Mouse (Mus musculus) heart, embryonic 15.5 days (tissue): ENCODE results near the gene Gm6096. TPM values are rescaled to one million over a fixed set of nuclear protein-coding genes. Genes with fewer than 3 reads are reported as not detected.

ENCODE experiments used
- ATAC-seq: fragments of 200-750 bp; cut with Nextera tagmentation; replicated peaks from 2 replicates; pipeline ENCODE4 v1.8.0; 2017; ENCODE audit warnings: low read depth, moderate TSS enrichment; ENCODE audit not compliant: insufficient number of reproducible peaks, insufficient read depth, low FRiP score
- H3K27ac ChIP-seq: fragments of 300-500 bp; sonication (generic); 2 replicates; pipeline ENCODE4 v1.5.1; 2015; ENCODE audit warnings: mild to moderate bottlenecking, inconsistent platforms
- H3K27me3 ChIP-seq: fragments of 300-500 bp; sonication (generic); 2 replicates; pipeline ENCODE4 v1.6.1; 2015; ENCODE audit warnings: inconsistent platforms
- H3K36me3 ChIP-seq: fragments of 300-500 bp; sonication (generic); 2 replicates; pipeline ENCODE4 v1.6.1; 2015; ENCODE audit warnings: mild to moderate bottlenecking, inconsistent platforms
- H3K4me1 ChIP-seq: fragments of 300-500 bp; sonication (generic); replicated peaks from 2 replicates; pipeline ENCODE4 v1.6.1; 2015; ENCODE audit warnings: inconsistent platforms
- H3K4me2 ChIP-seq: fragments of 300-500 bp; sonication (generic); 2 replicates; pipeline ENCODE4 v1.6.1; 2015; ENCODE audit warnings: inconsistent platforms, mild to moderate bottlenecking, moderate library complexity
- H3K4me3 ChIP-seq: fragments of 300-500 bp; sonication (generic); 2 replicates; pipeline ENCODE4 v1.5.1; 2015; ENCODE audit warnings: mild to moderate bottlenecking, inconsistent platforms
- H3K9ac ChIP-seq: fragments of 300-500 bp; sonication (generic); 2 replicates; pipeline ENCODE4 v1.6.1; 2015; ENCODE audit warnings: mild to moderate bottlenecking, inconsistent platforms
- H3K9me3 ChIP-seq: fragments of 300-500 bp; sonication (generic); replicated peaks from 2 replicates; pipeline ENCODE4 v1.6.1; 2016; ENCODE audit warnings: inconsistent platforms
- WGBS: fragments of 180-500 bp; shearing (Covaris S2); methylation state at CpG from one replicate; pipeline ENCODE4 v1.1.7; 2015; ENCODE audit warnings: mixed read lengths; 5-methylcytosine and 5-hydroxymethylcytosine counted together
- polyA plus RNA-seq: library from polyadenylated mRNA; unstranded; fragments of >200 nt; fragmentation: Nextera tagmentation; extraction: Ambion mirVana; gene quantifications from 2 replicates; pipeline ENCODE4 v1.2.1, GENCODE M21; 2015

Gm6096 gene
- polyA plus RNA-seq, 1 experiment from 2014 or later: 0.31 TPM

- Histone ChIP-seq H3K9me3 (no peaks in the 10 kb centered on the region), H3K27ac (peak overlapping the region; percentile 10; the same call in 1 of the 2 replicates), H3K4me3 (peak overlapping the region; percentile 29), H3K4me2 (peak overlapping the region; percentile 73), H3K4me1 (peaks cover 43% of the 10 kb centered on the region), H3K36me3 (peaks cover 66% of the 10 kb centered on the region), H3K9ac (0 out of 2 replicates have a peak overlapping the region, but pooled peaks have one; percentile 6), H3K27me3 (no peaks in the 10 kb centered on the region)
- 47% methylated on average over 8 of the region's 8 CpGs for WGBS
- ATAC-seq: no peak
These were observed 24.8 kb upstream of the Gm6096 start for GRCm38 (mm10) chr7:34226086-34226485.

- peak overlapping the region; percentile 78; the same call in 1 of the 2 replicates for H3K4me3 ChIP-seq
- H3K27ac ChIP-seq: no peak overlapping the region; the same call in 1 of the 2 replicates
- peak overlapping the region; percentile 73 for H3K4me2 ChIP-seq
- no peaks in the 10 kb centered on the region for H3K27me3 ChIP-seq
- 0 out of 2 replicates have a peak overlapping the region, but pooled peaks have one; percentile 6 for H3K9ac ChIP-seq
- no peaks in the 10 kb centered on the region for H3K9me3 ChIP-seq
- peaks cover 43% of the 10 kb centered on the region for H3K4me1 ChIP-seq
- H3K36me3 ChIP-seq: peaks cover 58% of the 10 kb centered on the region
- no peak for ATAC-seq
- WGBS: 88% methylated on average over 12 of the region's 12 CpGs
These were observed 24.0 kb upstream of the Gm6096 start for GRCm38 (mm10) chr7:34226846-34227245.

- no peak overlapping the region for H3K27ac ChIP-seq
- no peak for ATAC-seq
- H3K4me3 ChIP-seq: peak overlapping the region; percentile 78
- peaks cover 56% of the 10 kb centered on the region for H3K4me1 ChIP-seq
- peak overlapping the region; percentile 86 for H3K9ac ChIP-seq
- H3K4me2 ChIP-seq: peak overlapping the region; percentile 73
- 26% methylated on average over 5 of the region's 9 CpGs for WGBS
- no peaks in the 10 kb centered on the region for H3K9me3 ChIP-seq
- peaks cover 41% of the 10 kb centered on the region for H3K36me3 ChIP-seq
- H3K27me3 ChIP-seq: no peaks in the 10 kb centered on the region
These were observed 22.2 kb upstream of the Gm6096 start for GRCm38 (mm10) chr7:34228641-34229040.

GRCm38 (mm10) chr7:34229153-34229552 lies 21.7 kb upstream of the Gm6096 start:
- Histone ChIP-seq H3K9me3 (no peaks in the 10 kb centered on the region), H3K4me3 (peak overlapping the region; percentile 78), H3K27me3 (no peaks in the 10 kb centered on the region), H3K27ac (peak overlapping the region; percentile 96), H3K36me3 (peaks cover 36% of the 10 kb centered on the region), H3K4me1 (peaks cover 57% of the 10 kb centered on the region), H3K4me2 (peak overlapping the region; percentile 73), H3K9ac (peak overlapping the region; percentile 86)
- WGBS: 7% methylated on average over 5 of the region's 5 CpGs
- no peak for ATAC-seq

- Histone ChIP-seq H3K4me2 (peak overlapping the region; percentile 73), H3K4me1 (peaks cover 60% of the 10 kb centered on the region), H3K36me3 (peaks cover 33% of the 10 kb centered on the region), H3K27me3 (no peaks in the 10 kb centered on the region), H3K9me3 (no peaks in the 10 kb centered on the region), H3K27ac (peak overlapping the region; percentile 96), H3K4me3 (peak overlapping the region; percentile 78), H3K9ac (peak overlapping the region; percentile 86)
- 0% methylated on average over 19 of the region's 19 CpGs for WGBS
- peak; percentile 24 for ATAC-seq
These were observed 21.1 kb upstream of the Gm6096 start for GRCm38 (mm10) chr7:34229691-34230111.

GRCm38 (mm10) chr7:34230116-34230515 lies 20.7 kb upstream of the Gm6096 start, which contains the start of gene Gpi1:
Gpi1 (minus strand) TSS chr7:34230336.
- Histone ChIP-seq H3K27ac (peak within 1 kb of the TSS; percentile 96), H3K27me3 (no peaks in the 10 kb centered on the region), H3K4me2 (peak within 1 kb of the TSS; percentile 73), H3K4me3 (peak within 1 kb of the TSS; percentile 78), H3K9me3 (no peaks in the 10 kb centered on the region), H3K36me3 (peaks cover 29% of the 10 kb centered on the region), H3K4me1 (peaks cover 64% of the 10 kb centered on the region), H3K9ac (peak within 1 kb of the TSS; percentile 86)
- peak; percentile 73 for ATAC-seq
- 0% methylated on average over 39 of the region's 39 CpGs for WGBS

GRCm38 (mm10) chr7:34232785-34233725 lies 17.8 kb upstream of the Gm6096 start:
- Histone ChIP-seq H3K27me3 (no peaks in the 10 kb centered on the region), H3K27ac (peak overlapping the region; percentile 97), H3K4me1 (peaks cover 38% of the 10 kb centered on the region), H3K4me3 (peak overlapping the region; percentile 52), H3K9ac (peak overlapping the region; percentile 59), H3K36me3 (peaks cover 16% of the 10 kb centered on the region), H3K9me3 (no peaks in the 10 kb centered on the region), H3K4me2 (peak overlapping the region; percentile 63)
- no peak for ATAC-seq
- WGBS: 43% methylated on average over 7 of the region's 7 CpGs

GRCm38 (mm10) chr7:34233909-34234609 lies 16.8 kb upstream of the Gm6096 start:
- H3K27ac ChIP-seq: peak overlapping the region; percentile 97
- H3K27me3 ChIP-seq: no peaks in the 10 kb centered on the region
- no peaks in the 10 kb centered on the region for H3K9me3 ChIP-seq
- WGBS: under 1% methylated on average over 46 of the region's 46 CpGs
- peaks cover 25% of the 10 kb centered on the region for H3K36me3 ChIP-seq
- H3K9ac ChIP-seq: peak overlapping the region; percentile 59
- peak overlapping the region; percentile 63 for H3K4me2 ChIP-seq
- peak; percentile 90 for ATAC-seq
- peak overlapping the region; percentile 52 for H3K4me3 ChIP-seq
- H3K4me1 ChIP-seq: peaks cover 29% of the 10 kb centered on the region

GRCm38 (mm10) chr7:34234610-34235561 lies 16.0 kb upstream of the Gm6096 start:
- Histone ChIP-seq H3K9me3 (no peaks in the 10 kb centered on the region), H3K27me3 (no peaks in the 10 kb centered on the region), H3K4me2 (peak overlapping the region; percentile 63), H3K4me3 (peak overlapping the region; percentile 52), H3K9ac (peak overlapping the region; percentile 51), H3K4me1 (peaks cover 26% of the 10 kb centered on the region), H3K27ac (peak overlapping the region; percentile 97), H3K36me3 (peaks cover 33% of the 10 kb centered on the region)
- ATAC-seq: no peak
- WGBS: 2% methylated on average over 17 of the region's 17 CpGs

GRCm38 (mm10) chr7:34235602-34236001 lies 15.2 kb upstream of the Gm6096 start:
- no peak overlapping the region for H3K4me2 ChIP-seq
- WGBS: 85% methylated on average over 5 of the region's 5 CpGs
- peaks cover 39% of the 10 kb centered on the region for H3K36me3 ChIP-seq
- no peaks in the 10 kb centered on the region for H3K9me3 ChIP-seq
- no peaks in the 10 kb centered on the region for H3K27me3 ChIP-seq
- H3K27ac ChIP-seq: no peak overlapping the region
- no peak for ATAC-seq
- H3K4me1 ChIP-seq: peaks cover 24% of the 10 kb centered on the region
- no peak overlapping the region for H3K4me3 ChIP-seq
- no peak overlapping the region for H3K9ac ChIP-seq
